Mouse (Mus musculus) ES-E14 (cell line): ENCODE data around the gene Gata3. TPM values are rescaled to one million over a fixed set of nuclear protein-coding genes. Genes with fewer than 3 reads are reported as not detected.

Source experiments
- DNase-seq: peaks from one replicate; pipeline ENCODE4 v3.0.0-alpha.2; 2013; ENCODE audit warnings: low read depth, low spot score
- H3K27ac ChIP-seq: 2 replicates; pipeline ENCODE4 v1.5.1; 2012; ENCODE audit warnings: low read depth, mild to moderate bottlenecking, low read length, moderate library complexity, mixed read lengths; ENCODE audit not compliant: poor library complexity, insufficient read depth, severe bottlenecking
- H3K36me3 ChIP-seq: 2 replicates; pipeline ENCODE4 v1.6.1; 2012; ENCODE audit warnings: mild to moderate bottlenecking, low read length, moderate library complexity, mixed read lengths; ENCODE audit not compliant: control insufficient read depth, poor library complexity, insufficient read depth, severe bottlenecking
- H3K4me1 ChIP-seq, 2 experiments: fragments of 150-350 bp in 1 of 2; sonication (generic) in 1 of 2; 2 replicates each; pipeline ENCODE4 v1.6.1; 2012; ENCODE audit warnings: low read length in 2 of 2, mild to moderate bottlenecking in 1 of 2, mixed read lengths in 1 of 2; ENCODE audit not compliant: control insufficient read depth in 2 of 2, insufficient read depth in 2 of 2, poor library complexity in 1 of 2
- H3K4me3 ChIP-seq, 2 experiments: fragments of 150-350 bp in 1 of 2; sonication (generic) in 1 of 2; 2 replicates each; pipeline ENCODE4 v1.5.1; 2012; ENCODE audit warnings: low read length in 2 of 2, low read depth in 1 of 2, mild to moderate bottlenecking in 1 of 2, mixed read lengths in 1 of 2; ENCODE audit not compliant: insufficient read depth in 1 of 2, poor library complexity in 1 of 2, severe bottlenecking in 1 of 2
- H3K9ac ChIP-seq: 2 replicates; pipeline ENCODE4 v1.6.1; 2012; ENCODE audit warnings: low read depth, mild to moderate bottlenecking, low read length, mixed read lengths; ENCODE audit not compliant: poor library complexity, insufficient read depth, severe bottlenecking
- H3K9me3 ChIP-seq: fragments of 150-350 bp; sonication (generic); 2 replicates; pipeline ENCODE4 v1.6.1; 2012; ENCODE audit warnings: low read depth, mild to moderate bottlenecking, low read length; ENCODE audit not compliant: control insufficient read depth, insufficient read depth
- CHD2 ChIP-seq: IDR thresholded peaks from 2 replicates; pipeline ENCODE4 v1.6.1; 2014; ENCODE audit warnings: mild to moderate bottlenecking, low read depth, low read length, inconsistent platforms
- HCFC1 ChIP-seq: IDR thresholded peaks from 2 replicates; pipeline ENCODE4 v1.6.1; 2012; ENCODE audit warnings: low read length, inconsistent platforms, borderline replicate concordance; ENCODE audit not compliant: insufficient read depth
- MAFK ChIP-seq: IDR thresholded peaks from 2 replicates; pipeline ENCODE4 v1.6.1; 2014; ENCODE audit warnings: mild to moderate bottlenecking, low read depth, low read length, inconsistent platforms; ENCODE audit not compliant: insufficient read depth
- ZC3H11A ChIP-seq: IDR thresholded peaks from 2 replicates; pipeline ENCODE4 v1.6.1; 2012; ENCODE audit warnings: low read depth, mild to moderate bottlenecking, inconsistent platforms, low read length, borderline replicate concordance
- ZNF384 ChIP-seq: IDR thresholded peaks from 2 replicates; pipeline ENCODE4 v1.6.1; 2012; ENCODE audit warnings: low read depth, low read length, inconsistent platforms
- in situ Hi-C, 2 experiments: fragments of 600-800 bp; cut with MboI; formaldehyde crosslinking; loops; one replicate each; pipeline ENCODE4 v1.15.1; 2025; ENCODE audit warnings: low sequenced_read_pairs in 2 of 2, inconsistent platforms in 1 of 2; ENCODE audit not compliant: unreplicated experiment in 2 of 2
- total RNA-seq: library from RNA; depleted of rRNA; stranded (reverse); fragments of 300-350 nt; gene quantifications from 2 replicates; pipeline ENCODE4 v1.2.3, GENCODE M21; 2012

Gata3 gene
- total RNA-seq, 1 experiment: 2.2 TPM

GRCm38 (mm10) chr2:9888913-9889650 is 752 bp downstream of the Gata3 start, which contains the start of gene 9230102O04Rik:
Gene 9230102O04Rik, minus strand, starts transcription at chr2:9889540.
- Histone ChIP-seq H3K4me3 (peak within 1 kb of the TSS; percentile 50 to 54), H3K4me1 (no peaks in the 10 kb centered on the region), H3K36me3 (no peaks in the 10 kb centered on the region), H3K9ac (no peak within 1 kb of the TSS), H3K27ac (no peak within 1 kb of the TSS), H3K9me3 (no peaks in the 10 kb centered on the region)
- TF ChIP-seq ZC3H11A: no peak
- no peak for TF ChIP-seq CHD2
- TF ChIP-seq HCFC1: no peak
- no peak for TF ChIP-seq MAFK
- TF ChIP-seq ZNF384: no peak
- DNase-seq: no peak
- in situ Hi-C loops: no loop called here

- in situ Hi-C loops: no loop called here
- TF ChIP-seq ZC3H11A: no peak
- TF ChIP-seq MAFK: no peak
- TF ChIP-seq CHD2: no peak
- no peak for TF ChIP-seq ZNF384
- TF ChIP-seq HCFC1: no peak
- H3K9me3 ChIP-seq: no peaks in the 10 kb centered on the region
- H3K4me1 ChIP-seq: no peaks in the 10 kb centered on the region
- DNase-seq: no peak
- no peaks in the 10 kb centered on the region for H3K36me3 ChIP-seq
- no peak overlapping the region for H3K27ac ChIP-seq
- H3K9ac ChIP-seq: no peak overlapping the region
- H3K4me3 ChIP-seq: no peak overlapping the region
Observed at GRCm38 (mm10) chr2:9887636-9888035, 2.2 kb downstream of the Gata3 start.

GRCm38 (mm10) chr2:9886921-9887610 is 2.8 kb downstream of the Gata3 start:
- H3K9me3 ChIP-seq: no peaks in the 10 kb centered on the region
- no peak overlapping the region for H3K27ac ChIP-seq
- in situ Hi-C loops: no loop called here
- no peak overlapping the region for H3K9ac ChIP-seq
- H3K4me1 ChIP-seq: peaks cover 0 to 2% of the 10 kb centered on the region in 2 experiments; a peak in 1 of 4 replicates
- H3K36me3 ChIP-seq: no peaks in the 10 kb centered on the region
- no peak for DNase-seq
- no peak overlapping the region for H3K4me3 ChIP-seq
- TF ChIP-seq ZC3H11A (no peak), ZNF384 (no peak)

- no peaks in the 10 kb centered on the region for H3K9me3 ChIP-seq
- H3K9ac ChIP-seq: no peak overlapping the region
- no peaks in the 10 kb centered on the region for H3K36me3 ChIP-seq
- H3K4me1 ChIP-seq: peaks cover 0 to 8% of the 10 kb centered on the region in 2 experiments; a peak in 2 of 4 replicates
- no peak for TF ChIP-seq ZNF384
- no peak for TF ChIP-seq HCFC1
- TF ChIP-seq ZC3H11A: no peak
- no peak for TF ChIP-seq CHD2
- TF ChIP-seq MAFK: no peak
- H3K4me3 ChIP-seq: no peak overlapping the region
- in situ Hi-C loops: no loop called here
- no peak overlapping the region for H3K27ac ChIP-seq
- DNase-seq: no peak
Observed at GRCm38 (mm10) chr2:9886031-9886430, 3.8 kb downstream of the Gata3 start.
